ENCODE assay signal across 10 mouse cellular contexts in the genomic region with DNA sequence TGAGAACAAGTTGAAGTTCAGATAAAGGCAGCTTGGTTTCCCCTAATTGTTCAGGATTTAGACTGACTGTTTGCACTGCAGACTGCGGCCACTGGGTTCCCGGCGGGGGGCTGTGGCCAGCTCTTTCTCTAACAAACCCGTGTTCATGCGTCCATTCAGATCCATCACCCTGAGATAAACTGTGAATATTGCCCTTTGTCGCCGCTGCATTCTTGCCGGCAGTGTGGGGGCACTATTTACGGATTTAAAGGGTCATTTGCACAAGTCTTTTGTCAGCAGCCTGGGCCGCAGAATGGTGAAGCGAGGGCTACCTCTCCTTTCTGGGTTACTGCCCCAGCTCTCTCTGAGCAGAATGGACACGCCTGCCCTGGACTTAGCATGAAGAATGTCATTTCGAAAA.
DNase-seq lines count a peak whose midpoint lies in the region; ATAC-seq and TF ChIP-seq lines count a peak whose summit lies in the region.
"Had no signal": no experiment of that assay in that cellular context is flagged by ENCODE, and none has a peak within 500 bp of the region (broad histone marks: within the 10 kb centered on the region; RNA-seq: fewer than 3 reads in every experiment).

No protein-coding gene starts in this region.

- no peak overlapping the region for H3K9ac ChIP-seq in lung, embryonic 14.5 days
- H3K9ac ChIP-seq in forebrain, embryonic 11.5 days (ENCODE audit: low read length), result peak overlapping the region; percentile 48

- no peaks in the 10 kb centered on the region for H3K36me3 ChIP-seq in lung, embryonic 14.5 days (ENCODE audit: insufficient read depth)
- H3K36me3 ChIP-seq in forebrain, embryonic 11.5 days (ENCODE audit: control insufficient read depth, insufficient read depth, low read length), result no peaks in the 10 kb centered on the region

- H3K27me3 ChIP-seq in lung, embryonic 14.5 days (ENCODE audit: insufficient read depth, low read length), result no peaks in the 10 kb centered on the region
- peaks cover 2% of the 10 kb centered on the region; the same call in 1 of the 2 replicates for H3K27me3 ChIP-seq in forebrain, embryonic 11.5 days (ENCODE audit: control insufficient read depth, insufficient read depth, low read length)

- no peaks in the 10 kb centered on the region for H3K9me3 ChIP-seq in lung, embryonic 14.5 days (ENCODE audit: low read depth, low read length)
- H3K9me3 ChIP-seq in forebrain, embryonic 11.5 days (ENCODE audit: control insufficient read depth, low read length), result no peaks in the 10 kb centered on the region

- no peak overlapping the region for H3K4me3 ChIP-seq in lung, embryonic 14.5 days (ENCODE audit: low read depth, low read length)
- 0 out of 2 replicates have a peak overlapping the region, but pooled peaks have one; percentile 3 for H3K4me3 ChIP-seq in forebrain, embryonic 11.5 days (ENCODE audit: low read depth, low read length)

- no peak for DNase-seq in lung, embryonic 14.5 days
- no peak for DNase-seq in lung, postnatal 25 days (ENCODE audit: low spot score)
- DNase-seq in forebrain, embryonic 11.5 days (ENCODE audit: low spot score), result peak; percentile 87
- DNase-seq in mesoderm, embryonic 11.5 days (ENCODE audit: low read depth, low spot score), result peak; percentile 78
- peak; percentile 15 for DNase-seq in yolk sac, embryonic 10.5 days (ENCODE audit: low spot score)
- no peak for DNase-seq in gastrocnemius, adult 8-10 months (ENCODE audit: low spot score in 2 of 2)
- DNase-seq in left cerebral cortex, adult 18-20 months (ENCODE audit: low spot score in 2 of 2), result no peak
- DNase-seq: cerebellum, adult 18-20 months; thymus, postnatal 25 days had no signal

- ATAC-seq in lung, embryonic 14.5 days (ENCODE audit: insufficient read depth), result peak; percentile 31
- peak; percentile 64 for ATAC-seq in forebrain, embryonic 11.5 days (replicated peaks; ENCODE audit: low FRiP score)
- ATAC-seq: lung, postnatal 0 days had no signal

- H3K27ac ChIP-seq in lung, embryonic 14.5 days (ENCODE audit: low read depth), result no peak overlapping the region
- peak overlapping the region; percentile 87 for H3K27ac ChIP-seq in forebrain, embryonic 11.5 days (ENCODE audit: low read depth, low read length)

- 0 out of 2 replicates have a peak, but pooled peaks cover 3% of the 10 kb centered on the region for H3K4me1 ChIP-seq in lung, embryonic 14.5 days (ENCODE audit: insufficient read depth)
- H3K4me1 ChIP-seq in forebrain, embryonic 11.5 days (replicated peaks; ENCODE audit: control insufficient read depth, insufficient read depth, low read length), result peaks cover 27% of the 10 kb centered on the region

- no peak for TF ChIP-seq CTCF in lung, embryonic 14.5 days (IDR thresholded peaks at IDR 0.05; ENCODE audit: low read depth)

- 17% methylated on average over 13 of the region's 13 CpGs for WGBS in lung, embryonic 14.5 days
- 2% methylated on average over 13 of the region's 13 CpGs for WGBS in forebrain, embryonic 11.5 days

- H3K4me2 ChIP-seq in lung, embryonic 14.5 days, result no peak overlapping the region; the same call in 1 of the 2 replicates
- H3K4me2 ChIP-seq in forebrain, embryonic 11.5 days (ENCODE audit: low read depth, low read length, severe bottlenecking), result peak overlapping the region; percentile 5

Comparison
In these comparisons a context has a peak if more than half of its experiments do, and no peak if none do; other contexts are left out.
1. DNase-seq: peak in forebrain, embryonic 11.5 days (single experiment), mesoderm, embryonic 11.5 days (single experiment) and yolk sac, embryonic 10.5 days (single experiment); none in lung, embryonic 14.5 days (single experiment), lung, postnatal 25 days (single experiment), gastrocnemius, adult 8-10 months (0 of 2) and left cerebral cortex, adult 18-20 months (0 of 2).